Mouse (Mus musculus) stomach, embryonic 16.5 days (tissue): ENCODE measurements at regions not wholly inside any gene's neighbourhood (a gene's known extent, or its start where the extent isn't known, plus 50 kb on each side); places are given as distances from the start of the nearest gene placed in this dataset.
A peak's percentile ranks its signal among the peaks of the same experiment; 100 is the strongest.

Experiments
- ATAC-seq: fragments of 200-750 bp; cut with Nextera tagmentation; 2 replicates; pipeline ENCODE4 v1.8.0; 2017; ENCODE audit warnings: moderate number of reproducible peaks, moderate TSS enrichment; ENCODE audit not compliant: insufficient read depth, low FRiP score
- H3K27ac ChIP-seq: fragments of 300-500 bp; sonication (generic); 2 replicates; pipeline ENCODE4 v1.5.1; 2014; ENCODE audit warnings: low read length
- H3K27me3 ChIP-seq: fragments of 300-500 bp; sonication (generic); 2 replicates; pipeline ENCODE4 v1.6.1; 2014; ENCODE audit warnings: low read length, control low read depth, mixed read lengths; ENCODE audit not compliant: control insufficient read depth, insufficient read depth
- H3K36me3 ChIP-seq: fragments of 300-500 bp; sonication (generic); 2 replicates; pipeline ENCODE4 v1.6.1; 2014; ENCODE audit warnings: low read length; ENCODE audit not compliant: control insufficient read depth, insufficient read depth
- H3K4me1 ChIP-seq: fragments of 300-500 bp; sonication (generic); 2 replicates; pipeline ENCODE4 v1.6.1; 2014; ENCODE audit warnings: low read length, control low read depth, mixed read lengths; ENCODE audit not compliant: control insufficient read depth, insufficient read depth
- H3K4me2 ChIP-seq: fragments of 300-500 bp; sonication (generic); 2 replicates; pipeline ENCODE4 v1.6.1; 2014; ENCODE audit warnings: low read depth, low read length, mixed read lengths
- H3K4me3 ChIP-seq: fragments of 300-500 bp; sonication (generic); replicated peaks from 2 replicates; pipeline ENCODE4 v1.5.1; 2014; ENCODE audit warnings: mild to moderate bottlenecking, low read length
- H3K9ac ChIP-seq: fragments of 300-500 bp; sonication (generic); 2 replicates; pipeline ENCODE4 v1.6.1; 2014; ENCODE audit warnings: low read length
- H3K9me3 ChIP-seq: fragments of 300-500 bp; sonication (generic); replicated peaks from 2 replicates; pipeline ENCODE4 v1.6.1; 2016; ENCODE audit warnings: low read length, control low read depth; ENCODE audit not compliant: control insufficient read depth
- WGBS: fragments of 180-500 bp; shearing (Covaris S2); extraction: QIAGEN DNeasy Blood & Tissue Kit; methylation state at CpG from one replicate; pipeline ENCODE4 v1.1.7; 2014; 5-methylcytosine and 5-hydroxymethylcytosine counted together

DNA sequence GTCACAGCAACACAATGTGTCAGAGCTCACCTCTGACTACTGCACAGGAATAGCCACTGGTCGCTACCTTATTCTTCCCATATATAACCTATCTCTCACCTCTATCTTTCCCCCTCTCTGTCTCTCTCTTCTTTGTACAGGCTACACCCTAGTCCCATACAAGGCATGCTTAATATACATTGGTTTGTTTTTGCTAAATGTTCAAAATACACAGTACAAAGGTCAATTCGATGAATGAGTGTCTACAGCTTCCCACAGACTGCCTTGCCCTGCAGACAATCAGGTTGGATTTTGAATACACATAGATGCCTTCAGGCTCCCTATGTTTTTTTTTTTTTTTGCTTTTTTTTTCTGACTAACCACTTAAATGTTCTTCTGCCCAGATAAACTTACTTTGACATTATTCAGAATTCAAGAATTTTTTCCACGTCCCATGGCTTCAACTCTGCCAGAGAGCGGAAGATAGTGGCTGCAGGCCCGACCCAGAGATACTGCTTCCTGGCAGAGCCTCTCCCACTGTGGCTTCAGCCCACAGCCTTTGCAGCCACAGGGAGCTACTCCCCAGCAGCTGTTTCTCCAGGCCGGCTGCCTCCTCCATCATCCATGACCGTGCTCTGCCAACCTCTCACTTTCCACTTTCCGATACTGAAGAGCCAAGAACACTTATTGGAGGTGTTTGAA lies 161.6 kb downstream of the Thbs2 start:
- H3K9ac ChIP-seq, result no peak overlapping the region
- H3K4me3 ChIP-seq, result no peak overlapping the region
- no peak overlapping the region for H3K4me2 ChIP-seq
- peak overlapping the region; percentile 75 for H3K27ac ChIP-seq
- 58% methylated on average over 8 of the region's 8 CpGs for WGBS
- ATAC-seq, result 0 out of 2 replicates have a peak, but pooled peaks have one; percentile 17
- H3K27me3 ChIP-seq, result no peaks in the 10 kb centered on the region
- H3K36me3 ChIP-seq, result no peaks in the 10 kb centered on the region
- no peaks in the 10 kb centered on the region for H3K4me1 ChIP-seq
- H3K9me3 ChIP-seq, result no peaks in the 10 kb centered on the region

DNA sequence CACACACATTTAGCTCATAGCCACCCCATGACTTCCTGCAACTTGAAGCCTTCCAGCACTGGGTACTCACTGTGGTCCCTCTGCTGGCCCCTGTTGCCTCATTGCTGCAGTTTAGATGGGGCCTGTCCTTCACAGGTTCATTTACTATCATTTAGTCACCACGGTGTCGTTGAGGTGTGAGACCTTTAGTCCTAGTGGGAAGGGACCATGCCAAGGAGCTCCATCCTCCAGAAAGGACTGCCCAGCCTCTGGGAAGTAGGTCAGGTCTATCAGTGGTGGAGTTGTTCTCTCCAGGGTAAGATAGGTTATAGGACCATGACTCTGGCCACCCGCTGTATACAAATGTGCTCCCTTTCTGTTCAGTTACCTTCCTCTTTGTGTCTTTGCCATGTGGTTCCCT lies 162.2 kb downstream of the Thbs2 start:
- Histone ChIP-seq H3K4me2 (no peak overlapping the region), H3K9ac (no peak overlapping the region), H3K27ac (peak overlapping the region; percentile 75; the same call in 1 of the 2 replicates), H3K4me3 (no peak overlapping the region), H3K4me1 (no peaks in the 10 kb centered on the region), H3K27me3 (no peaks in the 10 kb centered on the region), H3K9me3 (no peaks in the 10 kb centered on the region), H3K36me3 (no peaks in the 10 kb centered on the region)
- ATAC-seq, result no peak
- WGBS, result 81% methylated on average over 3 of the region's 3 CpGs

DNA sequence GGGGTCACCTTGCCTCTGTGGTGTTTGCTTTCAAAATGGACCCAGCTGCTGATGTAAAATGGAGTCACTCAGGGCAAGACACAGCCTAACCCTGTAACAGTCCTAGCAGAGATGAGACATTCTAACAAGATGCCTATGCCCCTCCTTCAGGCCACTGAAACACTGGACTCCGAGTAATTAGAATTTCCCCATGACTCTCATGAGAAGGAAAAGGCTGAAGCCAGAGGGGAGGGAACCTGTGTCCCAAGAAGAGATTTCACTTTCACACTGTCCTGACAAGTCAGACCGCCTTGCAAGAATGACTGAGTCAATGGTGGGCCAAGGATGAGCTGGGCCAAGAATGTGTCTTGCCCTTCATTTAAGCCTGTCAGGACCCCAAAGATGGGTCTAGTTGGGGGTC lies 166.3 kb downstream of the Thbs2 start:
- Histone ChIP-seq H3K9ac (no peak overlapping the region), H3K27ac (no peak overlapping the region), H3K4me3 (no peak overlapping the region), H3K4me1 (peaks cover 4% of the 10 kb centered on the region; the same call in 1 of the 2 replicates), H3K27me3 (no peaks in the 10 kb centered on the region), H3K4me2 (no peak overlapping the region), H3K9me3 (no peaks in the 10 kb centered on the region), H3K36me3 (no peaks in the 10 kb centered on the region)
- WGBS, result 92% methylated on average over 2 of the region's 2 CpGs
- no peak for ATAC-seq

DNA sequence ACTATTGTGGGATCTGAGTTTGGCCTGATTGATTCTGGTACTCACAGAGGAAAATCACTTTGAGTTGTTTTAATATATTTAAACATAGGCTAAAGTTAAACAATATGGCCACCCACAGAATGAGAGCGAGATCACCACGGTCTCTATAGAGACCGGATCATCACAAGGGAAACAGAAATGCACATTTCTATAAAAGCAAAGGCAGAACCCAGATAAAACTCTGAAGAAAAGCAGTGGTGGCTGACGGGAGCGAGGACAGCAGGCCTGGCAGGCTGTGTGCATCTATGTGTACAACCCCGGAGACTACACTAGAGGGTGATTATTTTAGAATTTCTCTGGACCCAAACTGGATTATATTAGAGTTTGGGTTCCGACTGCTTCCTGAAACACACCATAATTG lies 168.8 kb downstream of the Thbs2 start:
- H3K36me3 ChIP-seq, result no peaks in the 10 kb centered on the region
- H3K4me2 ChIP-seq, result no peak overlapping the region
- H3K9ac ChIP-seq, result no peak overlapping the region
- no peaks in the 10 kb centered on the region for H3K27me3 ChIP-seq
- peaks cover 4% of the 10 kb centered on the region; the same call in 1 of the 2 replicates for H3K4me1 ChIP-seq
- no peak overlapping the region for H3K4me3 ChIP-seq
- H3K27ac ChIP-seq, result peak overlapping the region; percentile 80
- no peaks in the 10 kb centered on the region for H3K9me3 ChIP-seq
- 60% methylated on average over 7 of the region's 7 CpGs for WGBS
- peak; percentile 41; the same call in 1 of the 2 replicates for ATAC-seq

DNA sequence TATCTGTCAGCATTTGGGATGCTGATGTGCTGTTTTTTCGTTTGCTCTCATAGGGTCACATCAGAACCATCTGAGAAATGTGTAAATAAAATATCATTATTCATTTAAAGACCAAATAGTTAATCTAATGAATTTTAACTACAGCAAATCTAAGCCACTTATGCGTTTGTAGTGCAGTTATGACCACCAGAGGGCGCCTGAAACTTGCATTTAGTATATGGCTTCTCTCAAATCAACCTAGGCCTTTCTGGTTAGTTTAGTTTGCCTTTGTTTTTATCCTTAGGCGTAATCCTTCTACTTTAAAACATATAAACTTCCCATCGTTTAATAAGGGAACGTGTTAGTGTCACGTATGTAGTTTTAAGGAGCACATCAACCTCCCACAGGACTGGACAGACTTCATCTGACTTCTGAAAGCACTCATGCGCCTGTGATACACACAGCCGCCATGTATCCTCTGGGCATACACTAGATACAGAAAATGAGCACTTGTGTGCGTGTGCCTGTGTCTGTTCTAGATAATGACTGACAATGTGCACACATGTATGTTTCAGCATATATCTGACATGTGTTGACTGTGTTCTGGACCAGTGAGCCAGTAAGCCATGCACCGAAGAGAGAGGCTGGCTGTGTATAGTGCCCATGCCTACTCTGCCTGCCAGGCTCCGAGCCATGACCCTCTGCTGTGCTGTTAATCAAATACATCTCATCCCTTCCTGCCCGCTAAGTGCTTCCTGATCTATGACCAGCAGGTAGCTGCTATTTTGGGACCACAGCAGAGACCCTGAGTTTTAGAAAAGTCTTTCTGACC lies 169.4 kb downstream of the Thbs2 start:
- Histone ChIP-seq H3K4me1 (peaks cover 4% of the 10 kb centered on the region; the same call in 1 of the 2 replicates), H3K4me3 (no peak overlapping the region), H3K27me3 (no peaks in the 10 kb centered on the region), H3K9ac (0 out of 2 replicates have a peak overlapping the region, but pooled peaks have one; percentile 10), H3K27ac (peak overlapping the region; percentile 80), H3K9me3 (no peaks in the 10 kb centered on the region), H3K36me3 (no peaks in the 10 kb centered on the region), H3K4me2 (no peak overlapping the region)
- 0 out of 2 replicates have a peak, but pooled peaks have one; percentile 26 for ATAC-seq
- WGBS, result 37% methylated on average over 13 of the region's 13 CpGs

DNA sequence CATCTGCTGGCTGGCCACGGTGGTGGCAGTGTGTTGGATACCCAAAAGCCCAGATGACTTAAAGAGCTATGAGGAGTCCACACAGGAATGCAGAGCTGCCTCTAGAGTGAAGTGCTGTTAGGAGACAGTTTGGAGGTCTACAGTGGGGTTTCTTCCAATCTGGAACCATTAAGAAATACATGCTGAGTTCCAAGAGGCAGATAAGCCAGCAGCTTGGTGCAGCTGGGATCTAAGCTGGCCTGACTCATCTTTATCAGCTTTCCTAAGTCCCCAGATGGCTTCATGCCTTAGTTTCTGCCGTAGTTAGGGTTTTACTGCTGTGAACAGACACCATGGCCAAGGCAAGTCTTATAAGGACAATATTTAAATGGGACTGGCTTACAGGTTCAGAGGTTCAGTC lies 172.0 kb downstream of the Thbs2 start:
- H3K36me3 ChIP-seq, result no peaks in the 10 kb centered on the region
- no peak overlapping the region for H3K9ac ChIP-seq
- H3K27ac ChIP-seq, result no peak overlapping the region
- H3K9me3 ChIP-seq, result no peaks in the 10 kb centered on the region
- WGBS, result 59% methylated on average over 2 of the region's 2 CpGs
- H3K4me1 ChIP-seq, result peaks cover 4% of the 10 kb centered on the region; the same call in 1 of the 2 replicates
- H3K4me3 ChIP-seq, result no peak overlapping the region
- H3K4me2 ChIP-seq, result no peak overlapping the region
- ATAC-seq, result no peak
- no peaks in the 10 kb centered on the region for H3K27me3 ChIP-seq

DNA sequence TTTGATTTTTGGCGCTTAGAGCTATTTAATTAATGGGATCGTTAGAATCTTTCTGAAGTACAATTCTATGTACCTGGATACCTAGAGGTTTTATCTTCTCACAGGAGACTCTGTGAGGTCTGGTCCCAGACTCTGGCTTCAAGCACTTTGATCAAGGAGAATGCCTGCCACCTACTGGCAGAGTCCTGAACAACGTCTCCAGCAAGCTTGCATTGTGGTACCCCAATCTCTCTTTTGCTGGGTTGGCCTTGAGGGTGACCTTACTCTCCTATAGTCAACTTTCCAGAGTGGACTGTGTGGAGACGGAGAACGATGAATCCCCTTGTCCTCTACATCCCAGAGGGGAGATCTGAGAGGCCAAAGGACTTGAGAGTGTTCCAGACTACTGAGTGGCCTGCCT lies 173.5 kb downstream of the Thbs2 start:
- no peak overlapping the region for H3K4me3 ChIP-seq
- no peaks in the 10 kb centered on the region for H3K27me3 ChIP-seq
- 11% methylated on average over 5 of the region's 5 CpGs for WGBS
- no peaks in the 10 kb centered on the region for H3K9me3 ChIP-seq
- H3K9ac ChIP-seq, result no peak overlapping the region
- H3K36me3 ChIP-seq, result no peaks in the 10 kb centered on the region
- 0 out of 2 replicates have a peak, but pooled peaks have one; percentile 30 for ATAC-seq
- H3K27ac ChIP-seq, result no peak overlapping the region
- no peak overlapping the region for H3K4me2 ChIP-seq
- H3K4me1 ChIP-seq, result peaks cover 4% of the 10 kb centered on the region; the same call in 1 of the 2 replicates

DNA sequence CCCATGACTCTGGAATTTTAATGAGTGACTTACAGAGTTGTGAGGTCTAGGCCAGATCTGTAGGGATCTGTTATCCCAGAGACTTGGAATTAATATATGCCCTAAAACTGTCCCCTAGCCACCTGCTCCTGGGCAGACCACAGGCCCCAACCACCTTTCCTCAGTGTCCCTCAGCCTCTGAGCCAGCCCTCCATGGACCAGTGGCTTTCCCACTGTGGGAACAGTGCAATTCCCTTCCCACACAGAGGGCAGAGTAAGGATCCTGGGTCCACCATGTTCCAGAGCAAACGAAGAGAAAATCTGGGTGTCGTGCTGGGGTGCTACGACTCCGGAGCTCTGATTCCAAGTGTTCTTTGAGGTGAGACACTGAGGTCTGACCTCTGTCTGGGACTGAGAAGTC lies 174.7 kb downstream of the Thbs2 start:
- Histone ChIP-seq H3K9ac (no peak overlapping the region), H3K9me3 (no peaks in the 10 kb centered on the region), H3K4me3 (no peak overlapping the region), H3K27ac (peak overlapping the region; percentile 35; the same call in 1 of the 2 replicates), H3K27me3 (no peaks in the 10 kb centered on the region), H3K36me3 (no peaks in the 10 kb centered on the region), H3K4me2 (no peak overlapping the region), H3K4me1 (no peaks in the 10 kb centered on the region; the same call in 1 of the 2 replicates)
- no peak for ATAC-seq
- 71% methylated on average over 4 of the region's 4 CpGs for WGBS

DNA sequence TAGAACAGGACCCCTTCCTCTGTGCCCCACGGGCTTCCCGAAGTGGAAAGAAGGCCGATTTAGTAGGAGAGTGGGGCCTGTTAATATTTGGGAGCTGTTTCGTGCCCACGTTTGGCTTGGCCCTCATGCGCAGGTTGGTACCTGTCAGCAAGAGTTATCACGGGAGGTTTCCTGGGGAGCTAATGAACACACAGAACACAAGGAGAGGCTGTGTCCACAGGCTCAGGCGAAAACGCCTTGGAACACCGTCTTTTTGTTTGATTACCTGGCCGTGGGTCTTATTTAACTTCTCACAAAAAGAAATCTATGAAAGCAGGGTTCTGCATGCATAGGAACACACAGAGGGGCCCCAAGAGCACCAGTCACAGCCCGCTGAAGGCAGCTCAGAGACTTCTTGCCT lies 175.8 kb downstream of the Thbs2 start:
- Histone ChIP-seq H3K36me3 (no peaks in the 10 kb centered on the region), H3K27me3 (no peaks in the 10 kb centered on the region), H3K4me2 (no peak overlapping the region), H3K9me3 (no peaks in the 10 kb centered on the region), H3K4me3 (no peak overlapping the region), H3K9ac (no peak overlapping the region; the same call in 1 of the 2 replicates), H3K27ac (peak overlapping the region; percentile 78), H3K4me1 (no peaks in the 10 kb centered on the region; the same call in 1 of the 2 replicates)
- WGBS, result 64% methylated on average over 12 of the region's 12 CpGs
- no peak for ATAC-seq
